Mouse (Mus musculus) myocyte (in vitro differentiated cells): Measurements from ENCODE around the gene Vhl. TPM values are rescaled to one million over a fixed set of nuclear protein-coding genes. Genes with fewer than 3 reads are reported as not detected.

ENCODE experiments used
- H3K27me3 ChIP-seq: one replicate; pipeline ENCODE4 v1.6.1; 2011; ENCODE audit not compliant: control insufficient read depth, insufficient read depth, insufficient read length
- H3K36me3 ChIP-seq: one replicate; pipeline ENCODE4 v1.6.1; 2011; ENCODE audit not compliant: control insufficient read depth, insufficient read depth
- H3K4me2 ChIP-seq: one replicate; pipeline ENCODE4 v1.6.1; 2011; ENCODE audit warnings: low read depth, control low read depth
- H3K4me3 ChIP-seq: one replicate; pipeline ENCODE4 v1.5.1; 2011; ENCODE audit warnings: mild to moderate bottlenecking, control low read depth, moderate library complexity
- H3K79me2 ChIP-seq: one replicate; pipeline ENCODE4 v1.6.1; 2011; ENCODE audit not compliant: control insufficient read depth, insufficient read depth
- H3ac ChIP-seq: one replicate; pipeline ENCODE4 v1.6.1; 2011; ENCODE audit not compliant: control insufficient read depth, insufficient read length
- CEBPB ChIP-seq: IDR thresholded peaks from 2 replicates; pipeline ENCODE4 v1.6.1; 2011; ENCODE audit warnings: mild to moderate bottlenecking, moderate library complexity; ENCODE audit not compliant: poor library complexity, insufficient read depth, severe bottlenecking
- E2F4 ChIP-seq: IDR thresholded peaks from one replicate; pipeline ENCODE4 v1.6.1; 2011; ENCODE audit warnings: mild to moderate bottlenecking, control low read depth, moderate library complexity; ENCODE audit not compliant: insufficient read depth
- MAX ChIP-seq: IDR thresholded peaks from one replicate; pipeline ENCODE4 v1.6.1; 2011; ENCODE audit warnings: low read depth, mild to moderate bottlenecking, control low read depth
- MYOD1 ChIP-seq, 3 experiments: IDR thresholded peaks; one replicate each; pipeline ENCODE4 v1.6.1; 2011; ENCODE audit warnings: control low read depth in 2 of 3, low read depth in 2 of 3, mild to moderate bottlenecking in 2 of 3, moderate library complexity in 1 of 3; ENCODE audit not compliant: insufficient read length in 2 of 3, control insufficient read depth in 1 of 3
- MYOG ChIP-seq, 3 experiments: IDR thresholded peaks; one replicate each; pipeline ENCODE4 v1.6.1; 2011; ENCODE audit warnings: control low read depth in 2 of 3, low read depth in 2 of 3, mild to moderate bottlenecking in 2 of 3; ENCODE audit not compliant: insufficient read length in 2 of 3, control insufficient read depth in 1 of 3, insufficient read depth in 1 of 3
- POLR2A ChIP-seq: IDR thresholded peaks from one replicate; pipeline ENCODE4 v1.6.1; 2011; ENCODE audit warnings: low read depth, mild to moderate bottlenecking, control low read depth, moderate library complexity; ENCODE audit not compliant: insufficient read length
- POLR2AphosphoS2 ChIP-seq: IDR thresholded peaks from one replicate; pipeline ENCODE4 v1.6.1; 2011; ENCODE audit warnings: low read depth, control low read depth; ENCODE audit not compliant: insufficient read length
- REST ChIP-seq: IDR thresholded peaks from one replicate; pipeline ENCODE4 v1.6.1; 2011; ENCODE audit warnings: mild to moderate bottlenecking, control low read depth, moderate library complexity; ENCODE audit not compliant: insufficient read depth, insufficient read length
- SRF ChIP-seq: IDR thresholded peaks from one replicate; pipeline ENCODE4 v1.6.1; 2011; ENCODE audit warnings: low read depth; ENCODE audit not compliant: control insufficient read depth, insufficient read length
- TCF12 ChIP-seq: IDR thresholded peaks from one replicate; pipeline ENCODE4 v1.6.1; 2011; ENCODE audit warnings: mild to moderate bottlenecking, control low read depth; ENCODE audit not compliant: poor library complexity, insufficient read depth, severe bottlenecking
- TCF3 ChIP-seq: IDR thresholded peaks from one replicate; pipeline ENCODE4 v1.6.1; 2011; ENCODE audit warnings: low read depth, control low read depth; ENCODE audit not compliant: insufficient read length
- USF1 ChIP-seq: IDR thresholded peaks from one replicate; pipeline ENCODE4 v1.6.1; 2011; ENCODE audit warnings: low read depth, mild to moderate bottlenecking, control low read depth, moderate library complexity
- polyA plus RNA-seq: library from polyadenylated mRNA; unstranded; fragments of >200 nt; fragmentation: generic; extraction: Trizol; gene quantifications from one replicate; pipeline ENCODE4 v1.2.1, GENCODE M21; 2012; ENCODE audit warnings: missing spikeins

Vhl gene
- 20.6 TPM for polyA plus RNA-seq

GRCm38 (mm10) chr6:113623941-113624751 lies at the start of gene Vhl:
Gene Vhl, plus strand, starts transcription at chr6:113623959.
- Histone ChIP-seq H3K27me3 (no peaks in the 10 kb centered on the region), H3K36me3 (peaks cover 7% of the 10 kb centered on the region), H3K4me2 (peak within 1 kb of the TSS; percentile 91), H3K4me3 (peak within 1 kb of the TSS; percentile 76), H3ac (peak within 1 kb of the TSS; percentile 43), H3K79me2 (peaks cover 27% of the 10 kb centered on the region)
- peak; percentile 79 for TF ChIP-seq POLR2A
- no peak for TF ChIP-seq USF1
- peak in 1 of 3 experiments; percentile 7 for TF ChIP-seq MYOG (IDR thresholded peaks at IDR 0.05; ENCODE audit: control insufficient read depth in 1 of 3, insufficient read depth in 1 of 3, insufficient read length in 2 of 3, low read depth in 2 of 3)

- no peaks in the 10 kb centered on the region for H3K27me3 ChIP-seq
- H3ac ChIP-seq = no peak overlapping the region
- H3K36me3 ChIP-seq = peaks cover 6% of the 10 kb centered on the region
- TF ChIP-seq CEBPB = no peak
- no peak for TF ChIP-seq REST
- TF ChIP-seq SRF = no peak
- TF ChIP-seq TCF3 = no peak
- TF ChIP-seq USF1 = no peak
- no peak overlapping the region for H3K4me3 ChIP-seq
- no peak overlapping the region for H3K4me2 ChIP-seq
- no peaks in the 10 kb centered on the region for H3K79me2 ChIP-seq
These were observed 47.7 kb upstream of the Vhl start for GRCm38 (mm10) chr6:113576044-113576443.

GRCm38 (mm10) chr6:113579306-113579705 lies 44.5 kb upstream of the Vhl start:
- TF ChIP-seq USF1 = no peak
- no peak for TF ChIP-seq SRF
- no peak for TF ChIP-seq TCF12
- TF ChIP-seq E2F4 = no peak
- TF ChIP-seq REST = no peak
- TF ChIP-seq POLR2AphosphoS2 = no peak
- no peak for TF ChIP-seq MYOD1 (IDR thresholded peaks at IDR 0.05; ENCODE audit: control insufficient read depth in 1 of 3, insufficient read length in 2 of 3, low read depth in 2 of 3)
- TF ChIP-seq MAX = no peak
- TF ChIP-seq TCF3 = no peak
- TF ChIP-seq POLR2A = no peak
- no peak for TF ChIP-seq CEBPB
- no peak for TF ChIP-seq MYOG (IDR thresholded peaks at IDR 0.05; ENCODE audit: control insufficient read depth in 1 of 3, insufficient read depth in 1 of 3, insufficient read length in 2 of 3, low read depth in 2 of 3)
- no peaks in the 10 kb centered on the region for H3K79me2 ChIP-seq
- H3K4me3 ChIP-seq = no peak overlapping the region
- no peak overlapping the region for H3K4me2 ChIP-seq
- no peaks in the 10 kb centered on the region for H3K27me3 ChIP-seq
- no peaks in the 10 kb centered on the region for H3K36me3 ChIP-seq
- no peak overlapping the region for H3ac ChIP-seq

GRCm38 (mm10) chr6:113583023-113583422 lies 40.7 kb upstream of the Vhl start:
- Histone ChIP-seq H3K4me2 (no peak overlapping the region), H3K27me3 (no peaks in the 10 kb centered on the region)
- TF ChIP-seq MYOD1 (IDR thresholded peaks at IDR 0.05; ENCODE audit: control insufficient read depth in 1 of 3, insufficient read length in 2 of 3, low read depth in 2 of 3) (no peak), POLR2AphosphoS2 (no peak), MAX (no peak), TCF12 (no peak), TCF3 (no peak)

GRCm38 (mm10) chr6:113585065-113585464 lies 38.7 kb upstream of the Vhl start:
- H3K36me3 ChIP-seq = no peaks in the 10 kb centered on the region
- no peak overlapping the region for H3K4me2 ChIP-seq
- H3K79me2 ChIP-seq = no peaks in the 10 kb centered on the region
- no peak overlapping the region for H3K4me3 ChIP-seq
- H3K27me3 ChIP-seq = no peaks in the 10 kb centered on the region
- TF ChIP-seq POLR2AphosphoS2 (no peak), TCF3 (no peak), MYOD1 (IDR thresholded peaks at IDR 0.05; ENCODE audit: control insufficient read depth in 1 of 3, insufficient read length in 2 of 3, low read depth in 2 of 3) (no peak), MAX (no peak), MYOG (IDR thresholded peaks at IDR 0.05; ENCODE audit: control insufficient read depth in 1 of 3, insufficient read depth in 1 of 3, insufficient read length in 2 of 3, low read depth in 2 of 3) (no peak), CEBPB (no peak), USF1 (no peak), SRF (no peak), TCF12 (no peak), REST (no peak), POLR2A (no peak), E2F4 (no peak)
- H3ac ChIP-seq = no peak overlapping the region

More at GRCm38 (mm10) chr6:113583023-113583422, 40.7 kb upstream of the Vhl start:
- no peaks in the 10 kb centered on the region for H3K79me2 ChIP-seq
- no peak overlapping the region for H3ac ChIP-seq
- no peaks in the 10 kb centered on the region for H3K36me3 ChIP-seq
- H3K4me3 ChIP-seq = no peak overlapping the region
